Mouse (Mus musculus) ovary, postnatal 14 days (tissue): Measurements from ENCODE around the gene Slc4a5.

Experiments used
- DNase-seq: peaks from one replicate; pipeline ENCODE4 v3.0.0; 2022; ENCODE audit warnings: low spot score

The Slc4a5 gene

GRCm38 (mm10) chr6:83231486-83231885, 11.9 kb downstream of the Slc4a5 start:
- DNase-seq = no peak

- no peak for DNase-seq
These were observed 13.7 kb downstream of the Slc4a5 start for GRCm38 (mm10) chr6:83233306-83233705.

- no peak for DNase-seq
These were observed 14.7 kb downstream of the Slc4a5 start for GRCm38 (mm10) chr6:83234280-83234741.

DNA sequence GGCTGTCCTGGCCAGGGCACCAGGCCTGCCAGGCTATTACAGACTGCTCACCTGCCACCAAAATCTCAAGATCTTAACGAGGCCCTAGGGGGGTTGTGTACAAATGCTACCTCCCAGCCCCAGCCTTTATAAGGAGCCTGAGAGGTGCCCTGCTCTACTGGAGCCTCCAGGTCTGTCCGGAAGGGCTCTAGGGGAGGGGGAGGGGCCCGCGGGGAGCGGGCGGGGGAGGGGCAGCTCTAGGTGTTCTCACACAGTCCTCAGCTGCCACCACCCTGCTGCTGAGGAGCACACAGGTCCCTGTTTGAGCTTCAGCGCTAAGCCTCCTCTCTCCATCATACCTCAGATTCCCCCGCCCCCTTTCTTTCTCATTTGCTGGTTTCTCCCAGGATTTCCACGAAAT, 17.5 kb downstream of the Slc4a5 start:
- DNase-seq = no peak

DNA sequence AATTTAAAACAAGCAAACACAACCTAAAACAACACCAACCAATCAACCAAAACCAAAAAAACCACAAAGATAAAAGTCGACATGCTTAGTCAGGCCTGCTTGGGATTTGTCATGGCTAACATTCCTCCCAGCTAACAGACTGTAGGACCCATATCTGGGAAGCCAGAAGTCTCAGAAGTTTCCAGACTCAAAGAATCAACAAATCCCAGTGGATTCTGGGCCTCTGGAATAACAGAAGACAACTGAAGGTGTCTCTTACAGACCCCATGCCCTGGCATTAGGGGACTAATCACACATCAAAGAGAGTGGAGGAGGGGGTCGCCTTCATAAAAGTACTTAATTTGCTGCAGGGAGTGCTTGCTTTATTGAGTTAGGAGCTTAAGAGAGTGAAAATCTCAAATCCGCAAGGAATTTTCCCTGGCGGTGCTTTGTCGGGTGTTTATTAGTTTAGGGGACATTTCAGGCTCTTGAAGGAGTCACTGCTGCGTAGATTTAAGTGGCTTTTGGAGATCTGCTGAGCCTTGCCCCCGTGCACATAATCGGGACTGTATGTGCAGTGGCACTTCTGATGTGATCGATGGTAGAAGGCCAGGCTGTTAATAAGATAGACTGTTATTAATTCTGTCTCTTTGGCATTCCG, 24.9 kb downstream of the Slc4a5 start:
- no peak for DNase-seq

DNA sequence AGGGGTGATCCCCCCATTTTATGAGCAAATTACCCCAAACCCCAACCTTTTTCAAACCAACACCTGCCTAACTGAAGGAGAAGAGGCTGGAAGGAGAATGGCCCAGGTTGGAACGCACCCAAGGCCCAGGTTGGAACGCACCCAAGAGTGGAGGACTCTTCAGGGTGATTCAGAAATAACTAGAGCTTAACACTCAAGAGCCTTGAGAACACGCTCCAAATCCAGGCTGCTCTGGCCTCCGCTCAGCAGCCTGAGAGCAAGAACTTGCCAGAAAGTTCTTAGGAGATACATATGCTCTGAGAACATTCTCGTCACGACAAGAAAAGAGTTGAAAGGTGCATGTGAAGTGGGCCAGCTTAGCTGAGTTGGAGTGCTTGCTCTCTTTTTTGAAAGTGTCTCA, 25.5 kb downstream of the Slc4a5 start:
- peak; percentile 64 for DNase-seq

GRCm38 (mm10) chr6:83245997-83246396, 26.4 kb downstream of the Slc4a5 start:
- DNase-seq = no peak

DNA sequence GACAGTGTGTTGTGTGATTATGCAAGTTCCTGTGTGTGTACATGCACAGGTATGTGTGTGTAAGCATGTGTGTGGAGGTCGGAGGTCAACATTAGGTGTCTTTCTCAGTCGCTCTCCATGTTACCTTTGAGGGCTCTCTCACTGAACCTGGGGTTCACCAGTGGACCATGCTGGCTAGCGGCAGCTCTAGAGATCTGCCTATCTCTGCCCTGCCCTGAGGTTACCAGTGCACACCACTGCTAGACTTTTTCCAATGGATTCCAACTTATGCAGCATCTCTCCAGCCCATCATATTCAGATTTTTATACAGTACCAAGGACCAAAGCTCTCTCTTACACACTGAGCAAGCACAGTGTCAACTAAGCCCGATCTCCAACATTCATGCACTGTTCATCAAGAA, 27.1 kb downstream of the Slc4a5 start:
- no peak for DNase-seq

GRCm38 (mm10) chr6:83247153-83247552, 27.5 kb downstream of the Slc4a5 start:
- no peak for DNase-seq

- DNase-seq = no peak
These were observed 34.6 kb downstream of the Slc4a5 start for GRCm38 (mm10) chr6:83254242-83254641.

GRCm38 (mm10) chr6:83264516-83264915, 44.9 kb downstream of the Slc4a5 start:
- DNase-seq = no peak

- no peak for DNase-seq
These were observed 45.6 kb downstream of the Slc4a5 start for GRCm38 (mm10) chr6:83265253-83265652.

DNA sequence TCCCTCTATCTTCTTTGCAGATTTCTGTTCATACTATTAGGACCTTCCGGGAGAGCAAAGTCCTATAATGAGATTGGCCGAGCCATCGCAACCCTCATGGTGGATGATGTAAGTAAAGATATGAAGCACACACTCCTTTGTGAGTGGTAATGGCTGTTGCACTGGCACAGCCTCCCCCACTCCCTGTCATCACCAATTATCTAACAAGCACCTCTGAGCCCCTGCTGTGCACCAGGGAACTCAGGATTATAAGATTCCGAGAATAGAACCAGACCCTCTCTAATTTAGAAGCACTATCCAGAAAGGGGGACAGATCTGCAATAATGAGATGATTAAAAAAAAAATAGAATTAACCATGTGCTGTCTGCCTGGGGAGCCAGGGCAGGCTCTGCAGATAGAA, 46.0 kb downstream of the Slc4a5 start:
- DNase-seq = no peak

- no peak for DNase-seq
These were observed 48.0 kb downstream of the Slc4a5 start for GRCm38 (mm10) chr6:83267616-83268015.

- peak; percentile 84 for DNase-seq
These were observed 48.7 kb downstream of the Slc4a5 start for GRCm38 (mm10) chr6:83268144-83269010.

- no peak for DNase-seq
These were observed 54.1 kb downstream of the Slc4a5 start for GRCm38 (mm10) chr6:83273733-83274132.

- DNase-seq = no peak
These were observed 57.5 kb downstream of the Slc4a5 start for GRCm38 (mm10) chr6:83277151-83277550.

GRCm38 (mm10) chr6:83278881-83279280, 59.3 kb downstream of the Slc4a5 start:
- DNase-seq = no peak

GRCm38 (mm10) chr6:83280256-83280955, 60.8 kb downstream of the Slc4a5 start:
- no peak for DNase-seq

GRCm38 (mm10) chr6:83300447-83301229, 81.0 kb downstream of the Slc4a5 start:
- DNase-seq = no peak

DNA sequence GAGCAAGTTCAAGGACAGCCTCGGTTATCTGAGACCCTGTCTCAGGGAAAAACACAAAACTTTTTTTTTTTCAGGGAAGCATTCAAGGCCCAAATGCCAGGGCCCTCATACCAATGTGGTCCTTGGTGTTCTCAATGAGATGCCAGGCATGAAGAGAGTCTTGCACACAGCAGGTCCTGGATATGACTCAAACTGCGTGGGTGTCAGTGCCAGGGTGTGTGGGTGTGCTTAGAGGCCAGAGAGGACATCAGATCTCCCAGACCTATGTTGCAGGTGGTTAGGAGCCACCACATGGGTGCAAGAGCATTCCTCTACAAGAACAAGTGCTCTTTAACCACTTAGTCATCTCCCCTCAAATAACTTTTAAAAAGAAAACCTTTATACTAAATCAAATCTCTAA, 81.7 kb downstream of the Slc4a5 start:
- no peak for DNase-seq

GRCm38 (mm10) chr6:83302264-83302663, 82.6 kb downstream of the Slc4a5 start:
- no peak for DNase-seq
